8 mouse cellular contexts compared by ENCODE assay signal in genomic region chr11:90548560-90548959, GRCm38 (mm10).
DNase-seq lines count a peak whose midpoint lies in the region; ATAC-seq and TF ChIP-seq lines count a peak whose summit lies in the region.

No protein-coding gene starts in this region.

- H3K27ac ChIP-seq in hindbrain, embryonic 12.5 days, result no peak overlapping the region
- H3K27ac ChIP-seq in kidney, adult 2 months (ENCODE audit: insufficient read depth, low read depth, low read length), result no peak overlapping the region

- 21% methylated on average over 13 of the region's 13 CpGs for WGBS in hindbrain, embryonic 12.5 days
- WGBS in kidney, adult 2 months, result 63% methylated on average over 13 of the region's 13 CpGs

- intact Hi-C loops in left cerebral cortex, postnatal 4 days (cut with DNase I), result no loop called here
- intact Hi-C loops in left cerebral cortex, postnatal 25 days (cut with DNase I), result loop anchor here (1.0 kb wide), 1 partner anchor 158 kb away; the partner anchor contains the start of gene Hlf

- H3K4me3 ChIP-seq in hindbrain, embryonic 12.5 days, result no peak overlapping the region
- no peak overlapping the region for H3K4me3 ChIP-seq in kidney, adult 2 months (ENCODE audit: insufficient read depth, low read depth, low read length)

- no peak overlapping the region for H3K4me2 ChIP-seq in hindbrain, embryonic 12.5 days (replicated peaks)

- H3K9me3 ChIP-seq in hindbrain, embryonic 12.5 days (replicated peaks), result 0 out of 2 replicates have a peak, but pooled peaks cover 5% of the 10 kb centered on the region

- no peak for TF ChIP-seq CTCF in kidney, adult 2 months (conservative IDR thresholded peaks at IDR 0.05; ENCODE audit: insufficient read depth, insufficient read length, low read depth, low read length)

- ATAC-seq in hindbrain, embryonic 12.5 days (ENCODE audit: low FRiP score), result peak; percentile 77

- H3K27me3 ChIP-seq in hindbrain, embryonic 12.5 days, result peaks cover 36% of the 10 kb centered on the region
- no peaks in the 10 kb centered on the region for H3K27me3 ChIP-seq in kidney, adult 2 months (replicated peaks; ENCODE audit: control insufficient read depth, insufficient read depth, low read length)

- TF ChIP-seq POLR2A in kidney, adult 2 months (IDR thresholded peaks at IDR 0.05; ENCODE audit: low read depth, low read length), result no peak

- DNase-seq in left cerebral cortex, adult 11 months (ENCODE audit: low spot score), result peak; percentile 22
- no peak for DNase-seq in left cerebral cortex, postnatal 4 days
- DNase-seq in left cerebral cortex, postnatal 25 days (ENCODE audit: low spot score in 2 of 2), result peak; percentile 35 to 74
- peak; percentile 42 for DNase-seq in right cerebral cortex, postnatal 25 days
- no peak for DNase-seq in urinary bladder, postnatal 36 days (ENCODE audit: low spot score in 2 of 2)
- DNase-seq in liver, result no peak
- DNase-seq in kidney, adult 2 months, result no peak

- H3K4me1 ChIP-seq in hindbrain, embryonic 12.5 days, result peaks cover 8% of the 10 kb centered on the region; the same call in 1 of the 2 replicates
- H3K4me1 ChIP-seq in kidney, adult 2 months (ENCODE audit: control insufficient read depth, insufficient read depth, low read length), result no peaks in the 10 kb centered on the region

- peaks cover 5% of the 10 kb centered on the region; the same call in 1 of the 2 replicates for H3K36me3 ChIP-seq in hindbrain, embryonic 12.5 days
- peaks cover 2% of the 10 kb centered on the region; the same call in 1 of the 2 replicates for H3K36me3 ChIP-seq in kidney, adult 2 months (ENCODE audit: control insufficient read depth, insufficient read depth, low read length)

- H3K9ac ChIP-seq in hindbrain, embryonic 12.5 days, result no peak overlapping the region

Comparison
In these comparisons a context has a peak if more than half of its experiments do, and no peak if none do; other contexts are left out.
1. DNase-seq: peak in left cerebral cortex, adult 11 months (single experiment), left cerebral cortex, postnatal 25 days (2 of 2) and right cerebral cortex, postnatal 25 days (single experiment); none in left cerebral cortex, postnatal 4 days (single experiment), urinary bladder, postnatal 36 days (0 of 2), liver (single experiment) and kidney, adult 2 months (single experiment).